Mouse (Mus musculus) embryonic fibroblast, embryonic 13.5 days (primary cell): ENCODE data around the gene Spata31d1b.

Experiments
- CTCF ChIP-seq: IDR thresholded peaks from 2 replicates; pipeline ENCODE4 v1.5.1; 2011; ENCODE audit warnings: mild to moderate bottlenecking, control low read depth, low read length, moderate library complexity, borderline replicate concordance; ENCODE audit not compliant: insufficient read depth
- POLR2A ChIP-seq: IDR thresholded peaks from 2 replicates; pipeline ENCODE4 v1.6.1; 2011; ENCODE audit warnings: low read depth, mild to moderate bottlenecking, control low read depth, low read length, moderate library complexity

- TF ChIP-seq CTCF (no peak), POLR2A (no peak)
Measured at GRCm38 (mm10) chr13:59733936-59734335, 21.9 kb downstream of the Spata31d1b start.
